Mouse (Mus musculus) ES-Bruce4 (cell line): Measurements from ENCODE around the gene Ush2a.

Source experiments
- CTCF ChIP-seq: IDR thresholded peaks from one replicate; pipeline ENCODE4 v1.8.1; 2011; ENCODE audit warnings: low read depth, low read length
- EP300 ChIP-seq: IDR thresholded peaks from 2 replicates; pipeline ENCODE4 v1.6.1; 2011; ENCODE audit warnings: low read depth, low read length; ENCODE audit not compliant: insufficient read depth
- POLR2A ChIP-seq: IDR thresholded peaks from one replicate; pipeline ENCODE4 v1.8.1; 2011; ENCODE audit warnings: low read length; ENCODE audit not compliant: insufficient read depth

GRCm38 (mm10) chr1:188904091-188904490 lies 642.3 kb downstream of the Ush2a start:
- TF ChIP-seq CTCF, result no peak
- TF ChIP-seq EP300, result no peak
- TF ChIP-seq POLR2A, result no peak
